Mouse (Mus musculus): ENCODE measurements around the gene Tmem184b.

Tmem184b gene

GRCm38 (mm10) chr15:79429994-79430393 lies 26.6 kb upstream of the Tmem184b start:
- DNase-seq (ENCODE audit: low spot score), result no peak

GRCm38 (mm10) chr15:79429527-79429926 lies 26.2 kb upstream of the Tmem184b start:
- no peak for DNase-seq (ENCODE audit: low spot score)

- DNase-seq (ENCODE audit: low spot score), result no peak
Observed at GRCm38 (mm10) chr15:79428616-79429015, 25.2 kb upstream of the Tmem184b start.

GRCm38 (mm10) chr15:79427516-79427915 lies 24.1 kb upstream of the Tmem184b start:
- DNase-seq (ENCODE audit: low spot score), result no peak

DNA sequence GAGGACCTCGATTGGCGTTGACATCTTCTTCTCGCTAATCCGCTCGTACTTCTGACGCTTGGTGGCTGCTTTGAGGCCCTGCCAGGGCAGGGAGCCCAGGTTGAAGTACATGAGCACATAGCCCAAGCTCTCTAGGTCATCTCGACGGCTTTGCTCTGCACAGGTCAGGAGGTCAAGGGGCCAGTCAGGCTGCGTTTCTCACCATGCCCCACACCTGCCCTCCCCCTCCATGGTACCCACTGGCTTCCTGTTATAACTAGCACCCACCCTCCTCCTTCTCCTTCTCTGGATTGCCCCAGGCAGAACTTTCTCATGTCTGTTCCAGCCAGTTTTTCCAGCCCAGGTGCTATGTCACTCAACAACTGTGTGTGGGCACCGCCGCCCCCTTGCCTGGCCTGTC lies 22.1 kb upstream of the Tmem184b start:
- no peak for DNase-seq (ENCODE audit: low spot score)

DNA sequence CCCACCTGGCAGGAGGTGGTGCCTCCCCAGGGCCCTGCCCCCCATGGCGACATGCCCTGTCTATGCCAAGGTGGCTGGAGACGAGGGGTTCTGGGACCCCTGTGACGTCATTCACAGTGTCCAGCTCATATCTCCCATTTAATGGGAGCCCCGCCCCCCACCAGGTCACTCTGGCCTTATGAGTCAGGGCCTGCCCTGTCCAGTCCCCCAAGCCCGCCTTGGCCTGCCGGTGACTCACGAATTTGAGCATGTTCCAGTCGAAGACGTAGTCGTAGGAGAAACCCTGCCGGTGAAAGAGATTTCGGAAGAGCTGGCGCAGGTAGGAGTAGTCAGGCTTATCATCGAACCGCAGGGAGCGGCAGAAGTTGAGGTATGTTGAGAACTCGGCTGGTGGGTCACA lies 21.2 kb upstream of the Tmem184b start:
- no peak for DNase-seq (ENCODE audit: low spot score)

DNA sequence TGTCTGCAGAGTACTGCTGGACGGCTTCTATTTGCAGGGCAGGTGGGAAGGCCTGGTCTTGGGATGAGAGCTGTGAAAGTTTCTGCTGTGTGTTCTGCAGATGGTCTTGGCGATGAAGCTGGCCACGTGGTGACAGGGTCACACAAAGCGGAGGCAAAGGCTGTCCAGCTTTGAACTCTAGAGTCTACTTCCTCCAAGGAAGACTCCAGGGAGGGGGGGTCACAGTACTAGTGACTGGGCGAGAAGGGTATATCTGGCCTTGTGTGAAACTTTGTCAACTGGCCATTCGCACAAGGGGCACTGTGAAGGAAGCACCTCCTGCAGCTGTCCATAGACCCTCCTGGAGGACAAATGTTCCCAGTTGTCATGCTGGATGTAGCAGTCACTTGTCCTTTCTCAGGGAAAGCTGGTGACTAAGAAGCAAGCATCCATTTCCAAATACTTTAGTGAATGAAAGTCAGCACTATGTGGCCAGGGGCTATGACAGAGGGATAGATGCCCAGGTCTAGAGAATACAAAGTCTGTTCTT lies 19.4 kb upstream of the Tmem184b start:
- DNase-seq (ENCODE audit: low spot score), result no peak

DNA sequence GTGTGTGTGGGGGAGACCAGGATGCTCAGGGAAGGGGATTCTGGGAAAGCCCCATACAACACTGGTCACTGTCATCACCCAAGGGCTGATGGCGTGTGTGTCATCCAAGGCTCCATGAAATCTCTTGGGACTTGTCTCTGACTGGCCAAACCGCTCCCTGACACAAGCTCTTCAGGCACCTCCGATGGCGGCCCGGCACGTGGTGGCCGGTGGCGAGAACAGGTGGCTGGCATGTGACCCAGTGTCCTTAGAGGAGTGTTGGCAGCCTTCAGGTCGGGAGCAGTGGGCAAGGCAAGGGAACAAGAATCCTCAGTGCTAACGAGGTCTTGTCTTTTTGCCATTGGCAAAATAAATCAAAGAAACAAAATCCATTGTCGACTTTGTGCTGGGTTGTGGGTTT lies 15.3 kb upstream of the Tmem184b start:
- no peak for DNase-seq (ENCODE audit: low spot score)

GRCm38 (mm10) chr15:79418265-79418664 lies 14.9 kb upstream of the Tmem184b start:
- DNase-seq (ENCODE audit: low spot score), result no peak

DNA sequence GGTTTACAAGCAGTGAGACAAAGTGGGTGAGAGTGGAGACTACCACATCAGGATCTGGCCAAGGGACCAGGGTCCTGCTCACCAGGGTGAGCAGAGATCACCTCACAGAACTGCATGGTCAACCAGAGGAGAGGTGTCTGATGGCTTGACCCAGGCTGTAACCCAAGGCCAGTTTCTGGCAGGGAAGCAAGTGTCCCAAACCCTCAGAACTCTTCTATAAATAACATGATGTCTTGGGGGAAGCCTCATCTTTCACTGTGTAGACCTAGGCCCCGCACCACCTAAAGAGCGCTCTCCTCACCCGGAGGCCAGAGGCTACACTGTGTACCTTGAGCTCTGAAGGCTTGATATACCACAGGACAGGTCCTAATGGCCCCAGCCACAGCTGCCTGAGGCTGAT lies 14.0 kb upstream of the Tmem184b start:
- no peak for DNase-seq (ENCODE audit: low spot score)

- DNase-seq (ENCODE audit: low spot score), result no peak
Observed at GRCm38 (mm10) chr15:79416460-79417085, 13.2 kb upstream of the Tmem184b start.

GRCm38 (mm10) chr15:79414513-79414912 lies 11.1 kb upstream of the Tmem184b start:
- no peak for DNase-seq (ENCODE audit: low spot score)

GRCm38 (mm10) chr15:79413802-79414201 lies 10.4 kb upstream of the Tmem184b start:
- DNase-seq (ENCODE audit: low spot score), result no peak

GRCm38 (mm10) chr15:79413201-79413600 lies 9.8 kb upstream of the Tmem184b start:
- no peak for DNase-seq (ENCODE audit: low spot score)

- DNase-seq (ENCODE audit: low spot score), result no peak
Observed at GRCm38 (mm10) chr15:79411363-79412065, 8.1 kb upstream of the Tmem184b start.

- no peak for DNase-seq (ENCODE audit: low spot score)
Observed at GRCm38 (mm10) chr15:79409077-79409573, 5.8 kb upstream of the Tmem184b start.

GRCm38 (mm10) chr15:79406564-79406963 lies 3.2 kb upstream of the Tmem184b start:
- DNase-seq (ENCODE audit: low spot score), result no peak

DNA sequence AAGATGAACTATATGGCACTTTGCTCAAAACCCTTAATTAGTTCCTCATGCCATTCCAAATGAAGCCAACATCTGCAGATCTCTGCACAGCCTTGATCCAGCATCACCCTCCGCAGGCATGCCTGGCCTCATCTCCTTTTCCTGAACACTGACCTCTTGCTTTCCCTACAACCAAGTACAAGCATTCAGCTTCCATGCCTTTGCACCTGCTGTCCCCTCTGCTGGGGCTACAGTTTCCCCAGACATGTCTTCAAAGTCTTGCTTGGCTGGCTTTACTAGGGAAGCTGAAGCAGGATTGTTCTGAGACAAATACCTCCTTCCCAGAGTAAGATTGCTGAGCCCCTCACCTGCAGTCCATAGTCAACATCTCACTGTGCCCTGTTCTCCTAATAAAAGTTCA lies 908 bp upstream of the Tmem184b start:
- DNase-seq (ENCODE audit: low spot score), result no peak

DNA sequence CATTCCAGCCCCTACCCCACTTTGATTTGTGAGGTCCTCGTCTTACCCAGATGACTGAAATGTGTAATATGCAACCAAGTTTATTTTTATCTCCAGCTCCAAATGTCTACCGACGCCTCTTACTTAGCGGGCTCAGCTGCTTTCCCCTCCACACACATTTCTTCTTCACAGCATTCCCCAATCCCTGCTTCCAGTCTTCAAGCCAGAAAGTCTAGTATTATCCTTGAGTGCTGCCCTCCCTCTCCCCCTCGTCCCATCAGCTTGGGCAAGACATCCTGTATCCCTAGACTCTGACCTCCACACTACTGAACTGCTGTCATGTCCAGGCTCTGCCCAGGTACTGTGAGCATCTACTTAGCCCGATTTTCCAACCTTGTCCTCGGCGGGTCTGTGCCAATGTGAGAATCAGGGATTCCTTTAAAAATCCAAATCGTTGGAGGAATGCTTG lies 418 bp upstream of the Tmem184b start:
- DNase-seq (ENCODE audit: low spot score), result no peak

DNA sequence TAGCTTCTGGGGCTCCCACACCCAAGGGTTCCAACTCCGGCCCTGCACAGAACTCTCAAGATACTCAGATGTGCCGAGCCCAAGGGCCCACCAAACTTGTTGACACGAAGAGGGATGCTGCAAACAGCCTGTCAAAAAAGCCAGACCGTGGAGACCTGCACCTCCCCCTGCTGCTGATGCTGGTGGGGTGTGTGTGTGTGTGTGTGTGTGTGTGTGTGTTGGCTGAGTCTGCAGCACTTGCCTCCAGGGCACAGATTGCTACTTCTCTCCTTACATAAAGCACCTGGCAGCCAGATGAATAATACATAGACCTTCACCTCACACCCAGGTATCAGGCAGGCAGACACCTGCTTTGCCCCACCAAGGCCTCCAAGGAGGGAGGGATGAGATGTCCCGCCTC lies 1.2 kb downstream of the Tmem184b start:
- no peak for DNase-seq (ENCODE audit: low spot score)

GRCm38 (mm10) chr15:79400975-79401365 lies 2.4 kb downstream of the Tmem184b start:
- no peak for DNase-seq (ENCODE audit: low spot score)

DNA sequence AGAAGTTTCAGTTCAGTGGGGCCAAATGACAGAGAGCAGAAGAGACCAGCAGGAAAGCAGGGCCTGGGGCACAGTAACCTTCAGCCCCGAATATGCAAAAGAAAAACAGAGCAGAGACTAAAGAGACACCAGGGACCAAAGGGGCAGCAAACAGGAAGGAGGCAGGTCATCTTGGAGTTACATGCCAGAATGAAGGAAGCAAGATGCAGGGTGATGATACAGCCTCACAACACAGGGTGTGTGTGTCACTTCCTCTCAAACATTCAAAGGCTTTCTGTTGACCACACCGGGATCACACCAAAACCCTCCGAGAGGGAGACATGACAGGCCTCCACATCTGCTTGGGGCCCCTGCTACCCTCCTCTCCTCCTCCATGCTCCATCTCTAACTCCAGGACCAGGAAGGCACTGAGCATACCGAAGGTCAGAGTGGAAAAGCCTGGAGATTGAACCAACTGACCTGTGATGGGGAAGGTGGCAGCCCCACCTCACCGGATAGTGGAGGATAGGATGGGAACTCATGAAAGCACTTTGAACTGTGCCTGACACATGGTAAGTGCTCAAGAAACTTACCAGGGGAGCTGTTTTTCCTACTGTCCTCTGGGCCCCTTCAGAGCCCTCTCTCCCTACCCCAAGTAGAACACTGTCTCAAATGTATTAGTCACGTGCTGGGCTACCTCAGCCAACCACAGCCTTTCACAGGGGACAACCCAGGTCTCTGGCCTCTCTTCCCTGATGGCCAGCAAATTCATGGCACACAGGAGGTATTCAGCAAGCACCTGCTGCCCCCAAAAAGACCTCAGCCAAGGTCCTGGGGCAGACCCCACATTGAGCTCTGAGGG lies 3.0 kb downstream of the Tmem184b start:
- DNase-seq (ENCODE audit: low spot score), result no peak

Data from left cerebral cortex, adult 11 months (tissue).